Mouse (Mus musculus) heart, adult 8-10 months (tissue): Measurements from ENCODE around the gene Dcaf12. TPM values are rescaled to one million over a fixed set of nuclear protein-coding genes. Genes with fewer than 3 reads are reported as not detected.

Experiments used
- DNase-seq: peaks from one replicate; pipeline ENCODE4 v3.0.0; 2022; ENCODE audit warnings: low spot score
- total RNA-seq, 4 experiments: library from RNA; stranded (reverse); gene quantifications; 2 replicates each; pipeline ENCODE4 v1.2.4; 2022

Dcaf12 gene
- total RNA-seq, 4 experiments from 2014 or later = 22.9 to 35.5 (median 27.7) TPM

GRCm38 (mm10) chr4:41310567-41311563 is 3.8 kb downstream of the Dcaf12 start:
- DNase-seq = no peak

GRCm38 (mm10) chr4:41307406-41307805 is 7.3 kb downstream of the Dcaf12 start:
- DNase-seq = no peak

- peak; percentile 20 for DNase-seq
Observed at GRCm38 (mm10) chr4:41304302-41304701, 10.4 kb downstream of the Dcaf12 start.

- DNase-seq = no peak
Observed at GRCm38 (mm10) chr4:41303671-41304070, 11.0 kb downstream of the Dcaf12 start.

GRCm38 (mm10) chr4:41298976-41299375 is 15.7 kb downstream of the Dcaf12 start:
- DNase-seq = no peak

- no peak for DNase-seq
Observed at GRCm38 (mm10) chr4:41295960-41296359, 18.7 kb downstream of the Dcaf12 start.

GRCm38 (mm10) chr4:41295507-41295906 is 19.2 kb downstream of the Dcaf12 start:
- DNase-seq = no peak

- no peak for DNase-seq
Observed at GRCm38 (mm10) chr4:41293907-41294306, 20.8 kb downstream of the Dcaf12 start.

GRCm38 (mm10) chr4:41289802-41290201 is 24.9 kb downstream of the Dcaf12 start:
- no peak for DNase-seq

GRCm38 (mm10) chr4:41286420-41286819 is 28.3 kb downstream of the Dcaf12 start:
- peak; percentile 26 for DNase-seq

GRCm38 (mm10) chr4:41284087-41284486 is 30.6 kb downstream of the Dcaf12 start:
- no peak for DNase-seq

GRCm38 (mm10) chr4:41275927-41276326 is 38.8 kb downstream of the Dcaf12 start:
- no peak for DNase-seq

- peak; percentile 97 for DNase-seq
Observed at GRCm38 (mm10) chr4:41274980-41275850, 39.5 kb downstream of the Dcaf12 start, which contains the start of gene Ubap2. Gene Ubap2 (minus strand): TSS chr4:41275144.

- DNase-seq = no peak
Observed at GRCm38 (mm10) chr4:41274377-41274979, 40.2 kb downstream of the Dcaf12 start.

GRCm38 (mm10) chr4:41268133-41268532 is 46.6 kb downstream of the Dcaf12 start:
- no peak for DNase-seq

GRCm38 (mm10) chr4:41266350-41266749 is 48.3 kb downstream of the Dcaf12 start:
- DNase-seq = no peak

GRCm38 (mm10) chr4:41260691-41261090 is 54.0 kb downstream of the Dcaf12 start:
- no peak for DNase-seq

GRCm38 (mm10) chr4:41259019-41259418 is 55.7 kb downstream of the Dcaf12 start:
- DNase-seq = no peak

- no peak for DNase-seq
Observed at GRCm38 (mm10) chr4:41257752-41258151, 56.9 kb downstream of the Dcaf12 start.

- peak; percentile 39 for DNase-seq
Observed at GRCm38 (mm10) chr4:41255564-41256210, 59.0 kb downstream of the Dcaf12 start.

- DNase-seq = no peak
Observed at GRCm38 (mm10) chr4:41253756-41254155, 60.9 kb downstream of the Dcaf12 start.
